Mouse (Mus musculus): Measurements from ENCODE around the gene Cdc42ep4. TPM values are rescaled to one million over a fixed set of nuclear protein-coding genes. Genes with fewer than 3 reads are reported as not detected.

Gene Cdc42ep4
- total RNA-seq, 2 experiments from 2014 or later = 4.5 to 7.4 TPM

GRCm38 (mm10) chr11:113687031-113687430, 64.7 kb downstream of the Cdc42ep4 start:
- no peak for DNase-seq (ENCODE audit: low spot score)

GRCm38 (mm10) chr11:113684707-113685426, 66.8 kb downstream of the Cdc42ep4 start:
- no peak for DNase-seq (ENCODE audit: low spot score)

- peak; percentile 95 for DNase-seq (ENCODE audit: low spot score)
Measured at GRCm38 (mm10) chr11:113683957-113684706, 67.5 kb downstream of the Cdc42ep4 start, which contains the start of the genes Fam104a and D11Wsu47e. TSS of gene Fam104a (minus strand) at chr11:113684155. TSS of gene D11Wsu47e (plus strand) at chr11:113684412.

- DNase-seq (ENCODE audit: low spot score) = peak; percentile 7
Measured at GRCm38 (mm10) chr11:113683627-113683956, 68.1 kb downstream of the Cdc42ep4 start.

- DNase-seq (ENCODE audit: low spot score) = peak; percentile 8
Measured at GRCm38 (mm10) chr11:113682897-113683626, 68.6 kb downstream of the Cdc42ep4 start.

- no peak for DNase-seq (ENCODE audit: low spot score)
Measured at GRCm38 (mm10) chr11:113681979-113682378, 69.7 kb downstream of the Cdc42ep4 start.

- DNase-seq (ENCODE audit: low spot score) = no peak
Measured at GRCm38 (mm10) chr11:113680954-113681353, 70.7 kb downstream of the Cdc42ep4 start.

- no peak for DNase-seq (ENCODE audit: low spot score)
Measured at GRCm38 (mm10) chr11:113678373-113678772, 73.3 kb downstream of the Cdc42ep4 start.

GRCm38 (mm10) chr11:113677378-113677777, 74.3 kb downstream of the Cdc42ep4 start:
- no peak for DNase-seq (ENCODE audit: low spot score)

Other genes starting within 250 kb of the Cdc42ep4 start
- not detected for gene Sstr2, start 132.5 kb downstream of the Cdc42ep4 start, total RNA-seq (2021)
- gene Cog1, start 102.7 kb downstream of the Cdc42ep4 start, total RNA-seq (2021) = 10 to 100 TPM; 19.9 to 21.8 TPM
- 1 to 10 TPM; 1.5 to 2.4 TPM for gene Slc39a11, start 101.8 kb downstream of the Cdc42ep4 start, total RNA-seq (2021)
- 10 to 100 TPM; 32.7 to 34.4 TPM for gene Fam104a, start 67.7 kb downstream of the Cdc42ep4 start, total RNA-seq (2021)
- 1 to 10 TPM; 3.2 to 6.6 TPM for gene D11Wsu47e, start 67.5 kb downstream of the Cdc42ep4 start, total RNA-seq (2021)
- not detected for gene Cpsf4l, start 41.9 kb downstream of the Cdc42ep4 start, total RNA-seq (2021)